Mouse (Mus musculus) limb, embryonic 14.5 days (tissue): ENCODE results near the gene Zfp949. TPM values are rescaled to one million over a fixed set of nuclear protein-coding genes. Genes with fewer than 3 reads are reported as not detected.
"Not testable (repeated sequence)": the region's sequence is repeated elsewhere in the genome, so short reads cannot be mapped to it uniquely, and the experiment has no call there.

Experiments
- ATAC-seq: fragments of 200-750 bp; cut with Nextera tagmentation; 2 replicates; pipeline ENCODE4 v1.8.0; 2017; ENCODE audit warnings: low read depth, moderate number of reproducible peaks, moderate TSS enrichment; ENCODE audit not compliant: low FRiP score
- DNase-seq: peaks from one replicate; pipeline ENCODE4 v3.0.0-alpha.2; 2015; ENCODE audit warnings: low spot score
- H3K27ac ChIP-seq: fragments of 300-500 bp; sonication (generic); replicated peaks from 2 replicates; pipeline ENCODE4 v1.5.1; 2014; ENCODE audit warnings: low read depth, mild to moderate bottlenecking, low read length, moderate library complexity, mixed read lengths
- H3K27me3 ChIP-seq: fragments of 300-500 bp; sonication (generic); 2 replicates; pipeline ENCODE4 v1.6.1; 2014; ENCODE audit warnings: low read length, mixed read lengths; ENCODE audit not compliant: control insufficient read depth, insufficient read depth
- H3K36me3 ChIP-seq: fragments of 300-500 bp; sonication (generic); 2 replicates; pipeline ENCODE4 v1.6.1; 2014; ENCODE audit warnings: mild to moderate bottlenecking, low read length, moderate library complexity, mixed read lengths; ENCODE audit not compliant: control insufficient read depth, insufficient read depth
- H3K4me1 ChIP-seq: fragments of 300-500 bp; sonication (generic); 2 replicates; pipeline ENCODE4 v1.6.1; 2014; ENCODE audit warnings: antibody characterized with exemption, low read length, mixed read lengths; ENCODE audit not compliant: control insufficient read depth, insufficient read depth
- H3K4me2 ChIP-seq: fragments of 300-500 bp; sonication (generic); replicated peaks from 2 replicates; pipeline ENCODE4 v1.6.1; 2014; ENCODE audit warnings: low read depth, mild to moderate bottlenecking, low read length, moderate library complexity; ENCODE audit not compliant: severe bottlenecking
- H3K4me3 ChIP-seq: fragments of 300-500 bp; sonication (generic); replicated peaks from 2 replicates; pipeline ENCODE4 v1.5.1; 2014; ENCODE audit warnings: low read length
- H3K9ac ChIP-seq: fragments of 300-500 bp; sonication (generic); 2 replicates; pipeline ENCODE4 v1.6.1; 2014; ENCODE audit warnings: mild to moderate bottlenecking, low read depth, low read length, moderate library complexity; ENCODE audit not compliant: severe bottlenecking
- H3K9me3 ChIP-seq: fragments of 300-500 bp; sonication (generic); 2 replicates; pipeline ENCODE4 v1.6.1; 2016; ENCODE audit warnings: low read length; ENCODE audit not compliant: control insufficient read depth
- POLR2A ChIP-seq: fragments of 200-500 bp; IDR thresholded peaks from 2 replicates; pipeline ENCODE4 v1.8.0; 2012; ENCODE audit warnings: inconsistent platforms, mild to moderate bottlenecking, moderate library complexity, borderline replicate concordance; ENCODE audit not compliant: insufficient read depth, insufficient read length; ENCODE audit errors: extremely low read depth
- whole genome bisulfite sequencing: fragments of 180-500 bp; shearing (Covaris S2); extraction: QIAGEN DNeasy Blood & Tissue Kit; methylation state at CpG from one replicate; pipeline ENCODE4 v1.1.7; 2014; 5-methylcytosine and 5-hydroxymethylcytosine counted together
- polyA plus RNA-seq, 2 experiments: library from polyadenylated mRNA; depleted of rRNA in 1 of 2; stranded (reverse) in 1 of 2; unstranded in 1 of 2; fragments of >200 nt; fragmentation: Nextera tagmentation in 1 of 2; extraction: Ambion mirVana in 1 of 2; gene quantifications; 2 replicates each; pipeline versions ENCODE4 v1.2.1 to v1.2.3; 2012 to 2014

Gene Zfp949
- polyA plus RNA-seq, 2 experiments = 8.2 to 10.1 TPM

GRCm38 (mm10) chr9:88558146-88558545 lies 10.3 kb downstream of the Zfp949 start:
- Histone ChIP-seq H3K4me2 (no peak overlapping the region), H3K27me3 (no peaks in the 10 kb centered on the region), H3K4me1 (no peaks in the 10 kb centered on the region), H3K27ac (no peak overlapping the region), H3K9me3 (no peaks in the 10 kb centered on the region), H3K9ac (no peak overlapping the region), H3K4me3 (no peak overlapping the region), H3K36me3 (peaks cover 46% of the 10 kb centered on the region)
- no peak for TF ChIP-seq POLR2A
- DNase-seq = no peak
- no peak for ATAC-seq
- WGBS = 93% methylated on average over 4 of the region's 4 CpGs

DNA sequence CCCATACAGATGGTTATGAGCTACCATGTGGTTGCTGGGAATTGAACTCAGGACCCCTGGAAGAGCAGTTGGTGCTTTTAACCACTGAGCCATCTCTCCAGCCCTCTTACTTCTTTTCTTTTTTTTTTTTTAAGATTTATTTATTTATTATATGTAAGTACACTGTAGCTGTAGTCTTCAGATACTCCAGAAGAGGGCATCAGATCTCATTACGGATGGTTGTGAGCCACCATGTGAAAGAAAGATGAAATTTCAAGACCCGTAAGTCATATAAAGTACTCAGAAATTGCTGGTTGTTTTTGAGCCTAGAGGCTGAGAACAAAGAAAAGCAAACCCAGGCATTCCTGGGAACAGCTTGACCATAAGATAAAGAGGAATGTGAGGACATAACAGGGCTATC lies 13.7 kb downstream of the Zfp949 start:
- H3K27ac ChIP-seq, ATAC-seq, DNase-seq, H3K4me3 ChIP-seq, H3K4me2 ChIP-seq, H3K4me1 ChIP-seq, H3K9me3 ChIP-seq, H3K9ac ChIP-seq, H3K27me3 ChIP-seq: not testable (repeated sequence)
- WGBS = 89% methylated on average over 2 of the region's 2 CpGs
- peaks cover 42% of the 10 kb centered on the region for H3K36me3 ChIP-seq

- 98% methylated on average over 3 of the region's 3 CpGs for WGBS
- not testable (repeated sequence) for ATAC-seq, H3K4me2 ChIP-seq, H3K4me1 ChIP-seq, H3K4me3 ChIP-seq, H3K9ac ChIP-seq, H3K27me3 ChIP-seq, DNase-seq, H3K27ac ChIP-seq
- Histone ChIP-seq H3K36me3 (peaks cover 42% of the 10 kb centered on the region), H3K9me3 (peaks cover 37% of the 10 kb centered on the region)
These were observed 22.7 kb downstream of the Zfp949 start for GRCm38 (mm10) chr9:88570471-88570870.

- H3K4me3 ChIP-seq, ATAC-seq, H3K9ac ChIP-seq, DNase-seq, H3K4me2 ChIP-seq, H3K27ac ChIP-seq, H3K27me3 ChIP-seq, H3K36me3 ChIP-seq, H3K4me1 ChIP-seq, H3K9me3 ChIP-seq: not testable (repeated sequence)
- 92% methylated on average over 2 of the region's 2 CpGs for WGBS
These were observed 32.8 kb downstream of the Zfp949 start, which contains the start of gene Trim43a for GRCm38 (mm10) chr9:88580591-88580990. Gene Trim43a, plus strand, starts transcription at chr9:88580891.

DNA sequence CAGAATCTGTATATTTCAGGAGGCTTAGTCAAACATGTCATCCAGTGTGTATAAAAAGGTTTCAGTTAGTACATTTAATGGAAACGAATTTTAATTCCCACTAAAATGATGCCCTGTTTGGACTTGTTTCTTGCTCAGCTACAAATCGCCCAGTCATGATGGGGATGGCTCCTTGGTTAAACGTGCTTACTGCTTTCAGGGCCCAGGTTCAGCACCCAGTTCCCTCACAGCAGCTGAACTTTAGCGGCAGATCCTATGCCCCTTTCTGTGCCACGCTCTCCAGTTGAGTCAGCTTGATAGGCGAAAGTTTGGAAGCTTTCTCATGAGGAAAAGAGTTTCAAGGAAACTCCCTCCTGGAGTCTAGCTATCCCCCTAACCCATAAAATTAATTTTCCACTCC lies 45.9 kb downstream of the Zfp949 start:
- not testable (repeated sequence) for H3K36me3 ChIP-seq

GRCm38 (mm10) chr9:88599206-88600162 lies 51.7 kb downstream of the Zfp949 start:
- H3K9ac ChIP-seq, H3K27me3 ChIP-seq, H3K4me1 ChIP-seq, H3K27ac ChIP-seq, H3K36me3 ChIP-seq, H3K9me3 ChIP-seq: not testable (repeated sequence)
- Histone ChIP-seq H3K4me2 (peak overlapping the region; percentile 47), H3K4me3 (peak overlapping the region; percentile 31)
- WGBS = 2% methylated on average over 40 of the region's 50 CpGs
- peak; percentile 99 for ATAC-seq
- DNase-seq = peak; percentile 91

More for the DNA sequence above, 45.9 kb downstream of the Zfp949 start:
- WGBS = 62% methylated on average over 6 of the region's 6 CpGs
- H3K4me1 ChIP-seq, H3K9ac ChIP-seq, DNase-seq, H3K27ac ChIP-seq, ATAC-seq, H3K4me2 ChIP-seq, H3K4me3 ChIP-seq, H3K9me3 ChIP-seq, H3K27me3 ChIP-seq: not testable (repeated sequence)

Other genes with a start within 250 kb of the Zfp949 start
- 17.5 and 19.1 TPM in 2 replicates for gene Nt5e, start 220.8 kb upstream of the Zfp949 start, polyA plus RNA-seq (2012; rRNA removed)
- 23.2 and 27.3 TPM in 2 replicates for gene Nt5e, start 220.8 kb upstream of the Zfp949 start, polyA plus RNA-seq (2014; fragmentation: Nextera tagmentation; extraction: Ambion mirVana)
- 26.5 and 39.5 TPM in 2 replicates for gene Snx14, start 109.1 kb upstream of the Zfp949 start, polyA plus RNA-seq (2012; rRNA removed)
- 20.7 and 23.2 TPM in 2 replicates for gene Snx14, start 109.1 kb upstream of the Zfp949 start, polyA plus RNA-seq (2014; fragmentation: Nextera tagmentation; extraction: Ambion mirVana)
- gene Gm20537, start 91.4 kb upstream of the Zfp949 start, polyA plus RNA-seq (2012; rRNA removed) = 1.2 and 1.7 TPM in 2 replicates
- gene Gm20537, start 91.4 kb upstream of the Zfp949 start, polyA plus RNA-seq (2014; fragmentation: Nextera tagmentation; extraction: Ambion mirVana) = 0.35 TPM in 1 of 2 replicates, not detected in the other
- 59.8 and 86.2 TPM in 2 replicates for gene Syncrip, start 65.4 kb upstream of the Zfp949 start, polyA plus RNA-seq (2012; rRNA removed)
- 119 and 122 TPM in 2 replicates for gene Syncrip, start 65.4 kb upstream of the Zfp949 start, polyA plus RNA-seq (2014; fragmentation: Nextera tagmentation; extraction: Ambion mirVana)
- 0.05 and 0.15 TPM in 2 replicates for gene Trim43a, start 32.9 kb downstream of the Zfp949 start, polyA plus RNA-seq (2012; rRNA removed)
- gene Trim43a, start 32.9 kb downstream of the Zfp949 start, polyA plus RNA-seq (2014; fragmentation: Nextera tagmentation; extraction: Ambion mirVana) = not detected in 2 replicates
- gene Mthfsl, start 172.3 kb downstream of the Zfp949 start, polyA plus RNA-seq (2012; rRNA removed) = 24.5 and 29.5 TPM in 2 replicates
- gene Mthfsl, start 172.3 kb downstream of the Zfp949 start, polyA plus RNA-seq (2014; fragmentation: Nextera tagmentation; extraction: Ambion mirVana) = 36.1 and 37.5 TPM in 2 replicates
- 0.15 TPM in 1 of 2 replicates, not detected in the other for gene Bcl2a1d, start 183.9 kb downstream of the Zfp949 start, polyA plus RNA-seq (2012; rRNA removed)
- not detected in 2 replicates for gene Bcl2a1d, start 183.9 kb downstream of the Zfp949 start, polyA plus RNA-seq (2014; fragmentation: Nextera tagmentation; extraction: Ambion mirVana)